Mouse (Mus musculus): ENCODE results near the gene Hacd3. TPM values are rescaled to one million over a fixed set of nuclear protein-coding genes. Genes with fewer than 3 reads are reported as not detected.

The Hacd3 gene
- polyA plus RNA-seq, 1 experiment from 2014 or later: 127 TPM

DNA sequence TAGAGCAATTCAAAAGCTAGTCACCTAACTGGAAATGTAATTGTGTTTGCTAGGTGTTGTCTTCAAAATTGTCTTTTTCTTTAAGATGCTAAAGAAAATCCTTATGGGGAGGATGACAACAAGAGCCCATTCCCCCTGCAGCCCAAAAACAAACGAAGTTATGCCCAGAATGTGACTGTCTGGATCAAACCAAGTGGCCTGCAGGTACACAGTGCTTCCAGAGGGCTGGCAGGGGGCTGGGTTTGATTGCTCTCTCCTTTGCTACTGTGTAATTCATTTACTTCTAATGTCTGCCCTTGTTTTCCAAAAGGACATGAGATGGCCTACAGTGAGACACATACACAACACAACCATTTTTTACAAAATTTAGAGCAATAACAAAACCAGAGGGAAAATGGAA is 39.6 kb downstream of the Hacd3 start:
- no peak for DNase-seq (ENCODE audit: low spot score)
- peaks cover 15% of the 10 kb centered on the region; the same call in 1 of the 2 replicates for H3K36me3 ChIP-seq (ENCODE audit: control insufficient read depth, insufficient read depth, low read length)

DNA sequence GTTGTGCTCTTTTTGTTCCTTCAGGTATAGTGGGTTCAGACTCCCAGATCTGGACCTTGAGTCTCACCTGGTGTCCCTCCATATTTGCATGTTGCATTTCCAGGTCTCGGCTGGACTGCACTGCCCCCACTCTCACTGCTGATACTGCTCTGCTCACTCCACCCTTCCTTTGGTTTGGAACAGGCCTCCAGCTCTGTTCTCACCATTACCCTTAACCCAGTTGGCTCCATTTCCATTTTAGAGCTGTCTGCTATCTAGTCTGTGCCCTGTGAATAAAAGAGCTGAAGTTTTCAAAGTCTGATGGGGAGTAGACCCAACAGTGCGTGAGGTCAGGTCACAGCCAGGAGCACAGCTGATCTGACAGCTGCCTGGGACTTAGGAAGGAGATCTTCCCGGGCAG is 40.9 kb downstream of the Hacd3 start:
- Histone ChIP-seq H3K4me2 (replicated peaks; ENCODE audit: low read depth, low read length) (no peak overlapping the region), H3K9ac (ENCODE audit: low read depth, low read length) (no peak overlapping the region), H3K4me1 (replicated peaks; ENCODE audit: control insufficient read depth, insufficient read depth, low read length) (no peaks in the 10 kb centered on the region), H3K4me3 (ENCODE audit: low read depth, low read length) (no peak overlapping the region), H3K27ac (ENCODE audit: low read depth, low read length) (no peak overlapping the region), H3K9me3 (ENCODE audit: control insufficient read depth, low read length) (no peaks in the 10 kb centered on the region), H3K27me3 (ENCODE audit: control insufficient read depth, insufficient read depth, low read length) (no peaks in the 10 kb centered on the region), H3K36me3 (ENCODE audit: control insufficient read depth, insufficient read depth, low read length) (peaks cover 13% of the 10 kb centered on the region; the same call in 1 of the 2 replicates)
- 89% methylated on average over 3 of the region's 3 CpGs for WGBS
- ATAC-seq (ENCODE audit: low FRiP score): no peak
- no peak for DNase-seq (ENCODE audit: low spot score)

More for the DNA sequence above, 39.6 kb downstream of the Hacd3 start:
- Histone ChIP-seq H3K9ac (ENCODE audit: low read depth, low read length) (no peak overlapping the region), H3K4me3 (ENCODE audit: low read depth, low read length) (no peak overlapping the region), H3K4me1 (replicated peaks; ENCODE audit: control insufficient read depth, insufficient read depth, low read length) (no peaks in the 10 kb centered on the region), H3K9me3 (ENCODE audit: control insufficient read depth, low read length) (no peaks in the 10 kb centered on the region), H3K27ac (ENCODE audit: low read depth, low read length) (no peak overlapping the region), H3K4me2 (replicated peaks; ENCODE audit: low read depth, low read length) (no peak overlapping the region), H3K27me3 (ENCODE audit: control insufficient read depth, insufficient read depth, low read length) (no peaks in the 10 kb centered on the region)
- 78% methylated on average over 1 of the region's 1 CpGs for WGBS
- ATAC-seq (ENCODE audit: low FRiP score): no peak

DNA sequence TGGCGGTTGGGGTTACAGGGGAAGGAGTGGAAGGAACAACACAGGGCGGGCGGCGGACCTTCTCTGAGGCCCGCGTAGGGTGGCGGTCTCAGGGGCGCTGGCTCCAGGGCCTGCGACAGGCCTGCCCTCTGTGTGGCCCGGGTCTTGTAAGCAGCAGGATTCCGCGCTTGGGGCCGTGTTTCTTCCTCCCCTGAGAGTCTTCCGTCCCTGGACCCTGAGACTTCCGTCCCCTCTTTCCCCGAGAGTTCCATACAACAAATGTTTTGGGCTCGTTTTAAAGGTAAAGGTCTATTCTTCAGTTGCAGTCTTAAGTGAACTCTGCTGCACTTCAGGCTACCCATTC is 60.5 kb downstream of the Hacd3 start:
- Histone ChIP-seq H3K4me3 (ENCODE audit: low read depth, low read length) (peak overlapping the region; percentile 77), H3K27me3 (ENCODE audit: control insufficient read depth, insufficient read depth, low read length) (no peaks in the 10 kb centered on the region), H3K9me3 (ENCODE audit: control insufficient read depth, low read length) (no peaks in the 10 kb centered on the region), H3K4me1 (replicated peaks; ENCODE audit: control insufficient read depth, insufficient read depth, low read length) (peaks cover 4% of the 10 kb centered on the region; the same call in 1 of the 2 replicates), H3K9ac (ENCODE audit: low read depth, low read length) (peak overlapping the region; percentile 90), H3K36me3 (ENCODE audit: control insufficient read depth, insufficient read depth, low read length) (peaks cover 10% of the 10 kb centered on the region; the same call in 1 of the 2 replicates), H3K4me2 (replicated peaks; ENCODE audit: low read depth, low read length) (peak overlapping the region; percentile 53), H3K27ac (ENCODE audit: low read depth, low read length) (peak overlapping the region; percentile 72)
- WGBS: 1% methylated on average over 14 of the region's 17 CpGs
- DNase-seq (ENCODE audit: low spot score): no peak
- no peak; the same call in 1 of the 2 replicates for ATAC-seq (ENCODE audit: low FRiP score)

DNA sequence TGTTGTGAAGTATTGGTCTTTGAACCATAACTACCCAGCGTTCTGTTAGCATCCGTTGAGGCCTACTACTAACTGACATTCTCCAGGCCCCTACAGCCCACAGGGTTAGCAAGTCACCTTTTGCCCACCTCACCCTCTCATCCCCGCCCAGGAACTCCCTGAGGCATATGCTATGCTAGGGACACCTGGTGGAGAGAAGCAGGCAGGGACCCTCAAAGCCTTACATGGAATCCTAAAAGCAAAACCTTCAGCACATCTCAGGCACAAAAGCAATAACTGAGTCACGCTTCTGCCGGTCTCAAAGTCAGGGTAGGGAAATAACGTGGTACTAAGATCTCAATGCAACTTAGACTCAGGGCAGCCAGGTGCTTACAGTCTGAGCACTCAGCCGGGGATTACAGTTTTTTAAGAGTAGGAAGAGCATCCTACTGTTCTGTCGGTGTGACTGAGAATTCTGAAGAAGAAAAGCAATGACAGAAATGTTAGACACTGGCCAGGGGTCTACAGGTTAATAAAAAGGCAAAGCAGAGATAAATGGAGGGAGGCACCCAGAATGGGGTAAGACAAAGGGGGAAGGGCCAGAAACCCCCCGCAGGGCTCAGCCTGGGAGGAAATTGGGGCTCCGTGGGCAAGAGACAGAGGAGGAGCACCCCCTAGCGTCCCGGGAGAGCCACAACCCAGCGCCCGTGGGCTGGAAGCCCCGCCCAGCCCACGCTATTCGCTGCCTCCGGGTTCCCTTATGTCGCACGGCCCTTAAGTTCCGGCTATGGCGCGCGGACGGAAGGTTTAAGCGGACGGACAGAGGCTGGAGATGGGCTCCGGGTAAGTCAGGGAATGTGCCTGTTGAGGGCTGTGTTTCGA is 61.1 kb downstream of the Hacd3 start, which contains the start of gene Ints14:
Ints14 (plus strand) TSS at position 789 of the 861 bp plus-strand sequence.
- peak within 1 kb of the TSS; percentile 53 for H3K4me2 ChIP-seq (replicated peaks; ENCODE audit: low read depth, low read length)
- peak; percentile 97 for ATAC-seq (ENCODE audit: low FRiP score)
- H3K4me1 ChIP-seq (replicated peaks; ENCODE audit: control insufficient read depth, insufficient read depth, low read length): peaks cover 4% of the 10 kb centered on the region; the same call in 1 of the 2 replicates
- peaks cover 10% of the 10 kb centered on the region; the same call in 1 of the 2 replicates for H3K36me3 ChIP-seq (ENCODE audit: control insufficient read depth, insufficient read depth, low read length)
- H3K27ac ChIP-seq (ENCODE audit: low read depth, low read length): peak within 1 kb of the TSS; percentile 72
- H3K27me3 ChIP-seq (ENCODE audit: control insufficient read depth, insufficient read depth, low read length): no peaks in the 10 kb centered on the region
- 5% methylated on average over 29 of the region's 29 CpGs for WGBS
- peak; percentile 98 for DNase-seq (ENCODE audit: low spot score)
- H3K9ac ChIP-seq (ENCODE audit: low read depth, low read length): peak within 1 kb of the TSS; percentile 90
- peak within 1 kb of the TSS; percentile 77 for H3K4me3 ChIP-seq (ENCODE audit: low read depth, low read length)
- no peaks in the 10 kb centered on the region for H3K9me3 ChIP-seq (ENCODE audit: control insufficient read depth, low read length)

DNA sequence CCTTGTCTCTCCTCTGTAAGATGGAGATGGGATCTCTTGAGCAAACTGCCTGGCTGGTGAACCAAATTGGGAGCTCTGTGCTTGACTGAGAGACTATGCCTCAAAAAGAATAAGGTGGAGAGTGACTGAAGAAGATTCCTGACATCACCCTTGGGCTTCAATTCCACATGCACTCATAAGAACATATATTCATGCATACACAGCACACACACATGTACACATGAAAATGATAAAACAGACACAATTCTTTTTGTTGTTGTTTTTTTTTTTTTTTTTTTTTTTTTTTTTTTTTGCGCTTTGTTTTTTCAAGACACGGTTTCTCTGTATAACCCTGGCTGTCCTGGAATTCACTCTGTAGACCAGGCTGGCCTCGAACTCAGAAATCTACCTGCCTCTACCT is 64.2 kb downstream of the Hacd3 start:
- Histone ChIP-seq H3K4me2 (replicated peaks; ENCODE audit: low read depth, low read length) (no peak overlapping the region), H3K9ac (ENCODE audit: low read depth, low read length) (no peak overlapping the region), H3K27ac (ENCODE audit: low read depth, low read length) (no peak overlapping the region), H3K4me1 (replicated peaks; ENCODE audit: control insufficient read depth, insufficient read depth, low read length) (peaks cover 4% of the 10 kb centered on the region; the same call in 1 of the 2 replicates), H3K9me3 (ENCODE audit: control insufficient read depth, low read length) (no peaks in the 10 kb centered on the region), H3K4me3 (ENCODE audit: low read depth, low read length) (no peak overlapping the region), H3K36me3 (ENCODE audit: control insufficient read depth, insufficient read depth, low read length) (no peaks in the 10 kb centered on the region), H3K27me3 (ENCODE audit: control insufficient read depth, insufficient read depth, low read length) (no peaks in the 10 kb centered on the region)
- WGBS: 80% methylated on average over 3 of the region's 3 CpGs
- ATAC-seq (ENCODE audit: low FRiP score) (no peak), DNase-seq (ENCODE audit: low spot score) (no peak)

DNA sequence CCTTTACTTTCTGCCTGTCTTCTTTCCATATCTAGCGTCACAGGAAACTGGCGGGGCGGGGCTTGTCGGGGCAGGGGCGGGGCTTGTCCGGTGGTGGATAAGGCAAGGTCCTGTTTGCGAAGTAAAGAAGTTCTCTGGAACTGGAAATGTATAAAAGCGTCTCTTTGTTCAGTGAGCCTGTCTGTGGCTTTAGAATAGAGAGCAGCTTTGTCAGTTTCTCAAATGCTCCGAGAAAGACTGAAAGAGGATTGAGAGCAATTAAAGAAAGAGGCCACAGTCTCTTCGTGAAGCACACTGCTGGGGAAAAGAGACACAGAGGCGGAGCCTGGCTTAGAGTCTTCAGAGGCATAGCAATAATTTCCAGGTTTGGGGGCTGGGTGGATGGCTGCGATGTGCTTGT is 65.2 kb downstream of the Hacd3 start:
- peak; percentile 22 for DNase-seq (ENCODE audit: low spot score)
- no peaks in the 10 kb centered on the region for H3K27me3 ChIP-seq (ENCODE audit: control insufficient read depth, insufficient read depth, low read length)
- no peak for ATAC-seq (ENCODE audit: low FRiP score)

DNA sequence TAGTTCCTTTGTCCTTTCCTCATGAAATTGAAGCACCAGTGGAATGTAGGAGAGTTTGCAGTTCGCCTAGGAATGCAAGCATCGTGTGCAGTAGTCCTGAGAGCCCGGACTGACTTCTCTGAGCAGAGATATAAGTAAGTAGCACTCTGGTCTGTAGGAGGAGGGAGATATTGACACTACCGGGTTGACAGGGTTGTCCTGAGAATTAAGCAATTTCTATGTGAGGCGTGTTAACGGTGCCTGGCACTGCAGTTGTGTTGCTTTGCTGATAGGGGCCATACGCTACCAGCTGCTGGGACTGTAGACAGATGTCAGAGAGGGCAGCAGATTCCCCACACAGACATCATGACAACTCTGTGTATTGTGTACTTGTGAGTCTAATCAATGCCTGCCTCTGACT is 68.3 kb downstream of the Hacd3 start:
- H3K4me1 ChIP-seq (replicated peaks; ENCODE audit: control insufficient read depth, insufficient read depth, low read length): no peaks in the 10 kb centered on the region
- 82% methylated on average over 7 of the region's 7 CpGs for whole genome bisulfite sequencing
- H3K4me2 ChIP-seq (replicated peaks; ENCODE audit: low read depth, low read length): no peak overlapping the region
- H3K27me3 ChIP-seq (ENCODE audit: control insufficient read depth, insufficient read depth, low read length): no peaks in the 10 kb centered on the region
- no peak overlapping the region for H3K4me3 ChIP-seq (ENCODE audit: low read depth, low read length)
- no peak overlapping the region for H3K9ac ChIP-seq (ENCODE audit: low read depth, low read length)
- DNase-seq (ENCODE audit: low spot score) (no peak), ATAC-seq (ENCODE audit: low FRiP score) (no peak)
- H3K27ac ChIP-seq (ENCODE audit: low read depth, low read length): no peak overlapping the region
- H3K9me3 ChIP-seq (ENCODE audit: control insufficient read depth, low read length): no peaks in the 10 kb centered on the region
- H3K36me3 ChIP-seq (ENCODE audit: control insufficient read depth, insufficient read depth, low read length): no peaks in the 10 kb centered on the region

More for the DNA sequence above, 65.2 kb downstream of the Hacd3 start:
- WGBS: 28% methylated on average over 12 of the region's 12 CpGs
- Histone ChIP-seq H3K36me3 (ENCODE audit: control insufficient read depth, insufficient read depth, low read length) (no peaks in the 10 kb centered on the region), H3K4me1 (replicated peaks; ENCODE audit: control insufficient read depth, insufficient read depth, low read length) (no peaks in the 10 kb centered on the region), H3K4me3 (ENCODE audit: low read depth, low read length) (no peak overlapping the region), H3K4me2 (replicated peaks; ENCODE audit: low read depth, low read length) (no peak overlapping the region), H3K9ac (ENCODE audit: low read depth, low read length) (no peak overlapping the region), H3K27ac (ENCODE audit: low read depth, low read length) (no peak overlapping the region), H3K9me3 (ENCODE audit: control insufficient read depth, low read length) (no peaks in the 10 kb centered on the region)

DNA sequence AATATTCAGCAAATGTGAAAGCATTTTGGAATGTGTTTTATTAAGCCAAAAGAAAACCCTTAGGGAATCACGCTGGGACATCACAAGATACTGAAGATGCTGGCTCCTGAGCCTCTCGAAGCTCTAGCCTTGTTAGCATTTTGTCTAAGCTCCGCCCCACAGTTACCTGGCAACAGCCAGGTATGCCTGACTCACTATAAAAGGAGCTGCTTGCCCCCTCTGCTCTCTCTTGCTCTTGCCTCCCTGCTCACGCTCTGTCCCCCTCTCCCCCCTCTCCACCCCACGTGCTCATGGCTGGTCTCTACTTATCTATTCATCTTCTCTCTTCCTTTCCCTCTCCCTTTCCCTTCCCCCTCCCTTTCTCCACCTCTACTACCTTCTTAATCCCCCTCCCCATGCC is 69.4 kb downstream of the Hacd3 start:
- H3K9ac ChIP-seq (ENCODE audit: low read depth, low read length): no peak overlapping the region
- H3K4me2 ChIP-seq (replicated peaks; ENCODE audit: low read depth, low read length): no peak overlapping the region
- H3K36me3 ChIP-seq (ENCODE audit: control insufficient read depth, insufficient read depth, low read length): no peaks in the 10 kb centered on the region
- DNase-seq (ENCODE audit: low spot score): no peak
- WGBS: 21% methylated on average over 5 of the region's 5 CpGs
- H3K9me3 ChIP-seq (ENCODE audit: control insufficient read depth, low read length): no peaks in the 10 kb centered on the region
- no peak overlapping the region for H3K4me3 ChIP-seq (ENCODE audit: low read depth, low read length)
- no peaks in the 10 kb centered on the region for H3K4me1 ChIP-seq (replicated peaks; ENCODE audit: control insufficient read depth, insufficient read depth, low read length)
- H3K27me3 ChIP-seq (ENCODE audit: control insufficient read depth, insufficient read depth, low read length): no peaks in the 10 kb centered on the region
- ATAC-seq (ENCODE audit: low FRiP score): no peak
- no peak overlapping the region for H3K27ac ChIP-seq (ENCODE audit: low read depth, low read length)

DNA sequence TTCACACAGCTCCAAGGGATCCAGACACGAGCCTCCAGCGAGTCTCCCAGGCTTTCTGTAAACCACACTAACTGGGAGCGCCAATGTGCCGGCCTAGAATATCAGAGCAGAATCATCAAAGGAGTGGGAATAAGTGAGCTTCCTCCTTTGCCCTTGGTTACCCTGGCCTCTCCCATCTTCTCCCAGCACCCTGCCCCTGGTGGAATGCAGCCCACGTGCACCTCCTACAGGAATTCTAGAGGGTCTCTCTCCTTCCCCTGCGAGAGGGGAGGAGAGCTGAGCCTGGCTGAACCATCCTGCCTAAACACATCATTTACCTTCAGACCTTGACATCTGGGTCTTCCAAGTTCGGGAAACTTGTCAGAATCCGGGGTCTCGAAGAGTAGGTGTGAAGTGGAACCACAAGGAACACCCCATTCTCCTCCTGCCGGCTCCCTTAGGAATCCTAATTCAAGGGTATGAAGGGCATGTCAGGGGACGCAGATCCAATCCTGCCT is 70.3 kb downstream of the Hacd3 start, which contains the start of gene Slc24a1:
Slc24a1 (minus strand) TSS at position 447 of the 497 bp plus-strand sequence.
- DNase-seq (ENCODE audit: low spot score) (no peak), ATAC-seq (ENCODE audit: low FRiP score) (no peak)
- 47% methylated on average over 11 of the region's 11 CpGs for WGBS

More for the DNA sequence above, 70.3 kb downstream of the Hacd3 start, which contains the start of gene Slc24a1:
- no peak within 1 kb of the TSS for H3K27ac ChIP-seq (ENCODE audit: low read depth, low read length)
- H3K4me1 ChIP-seq (replicated peaks; ENCODE audit: control insufficient read depth, insufficient read depth, low read length): no peaks in the 10 kb centered on the region
- no peaks in the 10 kb centered on the region for H3K9me3 ChIP-seq (ENCODE audit: control insufficient read depth, low read length)
- no peaks in the 10 kb centered on the region for H3K27me3 ChIP-seq (ENCODE audit: control insufficient read depth, insufficient read depth, low read length)
- H3K4me2 ChIP-seq (replicated peaks; ENCODE audit: low read depth, low read length): no peak within 1 kb of the TSS
- no peak within 1 kb of the TSS for H3K4me3 ChIP-seq (ENCODE audit: low read depth, low read length)
- H3K36me3 ChIP-seq (ENCODE audit: control insufficient read depth, insufficient read depth, low read length): no peaks in the 10 kb centered on the region
- H3K9ac ChIP-seq (ENCODE audit: low read depth, low read length): no peak within 1 kb of the TSS

All from hindbrain, embryonic 11.5 days (tissue).